ENCODE assay signal across 8 mouse cellular contexts in genomic region chr16:4541501-4542198, GRCm38 (mm10). TPM values are rescaled to one million over a fixed set of nuclear protein-coding genes. Genes with fewer than 3 reads are reported as not detected.
A peak's percentile ranks its signal among the peaks of the same experiment; 100 is the strongest.
DNase-seq lines count a peak whose midpoint lies in the region; ATAC-seq and TF ChIP-seq lines count a peak whose summit lies in the region.

Srl (minus strand) TSS chr16:4541816.

- H3K27ac ChIP-seq in hindbrain, embryonic 10.5 days, result peak within 1 kb of the TSS; percentile 83
- no peak within 1 kb of the TSS for H3K27ac ChIP-seq in lung, postnatal 0 days (ENCODE audit: low read length)

- H3K9ac ChIP-seq in lung, postnatal 0 days (replicated peaks; ENCODE audit: low read depth), result no peak within 1 kb of the TSS; the same call in 1 of the 2 replicates

- ATAC-seq in frontal cortex, adult (ENCODE audit: low TSS enrichment), result peak; percentile 95
- peak; percentile 98 for ATAC-seq in lung, postnatal 0 days

- WGBS in hindbrain, embryonic 10.5 days, result 1% methylated on average over 43 of the region's 43 CpGs
- under 1% methylated on average over 43 of the region's 43 CpGs for WGBS in lung, postnatal 0 days

- H3K4me3 ChIP-seq in hindbrain, embryonic 10.5 days, result peak within 1 kb of the TSS; percentile 55
- H3K4me3 ChIP-seq in lung, postnatal 0 days (ENCODE audit: low read depth, low read length), result peak within 1 kb of the TSS; percentile 36

- TF ChIP-seq EP300 in lung, postnatal 0 days (IDR thresholded peaks at IDR 0.05), result peak; percentile 67

- TF ChIP-seq CTCF in lung, postnatal 0 days (IDR thresholded peaks at IDR 0.05), result peak; percentile 95

- H3K27me3 ChIP-seq in hindbrain, embryonic 10.5 days (ENCODE audit: insufficient read depth, poor library complexity, severe bottlenecking), result no peaks in the 10 kb centered on the region
- no peaks in the 10 kb centered on the region for H3K27me3 ChIP-seq in lung, postnatal 0 days (replicated peaks; ENCODE audit: insufficient read depth, low read length)

- no peaks in the 10 kb centered on the region for H3K9me3 ChIP-seq in hindbrain, embryonic 10.5 days
- H3K9me3 ChIP-seq in lung, postnatal 0 days (ENCODE audit: low read length), result no peaks in the 10 kb centered on the region

- peak; percentile 99 for DNase-seq in MN1 (ENCODE audit: low spot score)
- peak; percentile 99 for DNase-seq in cerebellum, adult 9-10 months
- peak; percentile 100 for DNase-seq in hindbrain, embryonic 10.5 days (ENCODE audit: low spot score)
- DNase-seq in layer of hippocampus, adult 9-11 months, result peak; percentile 100
- DNase-seq in lung, postnatal 0 days (ENCODE audit: low spot score), result peak; percentile 99
- peak; percentile 100 for DNase-seq in ovary, postnatal 14 days (ENCODE audit: low spot score)
- peak; percentile 97 for DNase-seq in thymus, postnatal 14 days

- peaks cover 23% of the 10 kb centered on the region for H3K36me3 ChIP-seq in hindbrain, embryonic 10.5 days
- H3K36me3 ChIP-seq in lung, postnatal 0 days (ENCODE audit: insufficient read depth, low read length), result peaks cover 10% of the 10 kb centered on the region; the same call in 1 of the 2 replicates

- peaks cover 4% of the 10 kb centered on the region for H3K4me1 ChIP-seq in hindbrain, embryonic 10.5 days (replicated peaks)
- no peaks in the 10 kb centered on the region for H3K4me1 ChIP-seq in lung, postnatal 0 days (ENCODE audit: insufficient read depth, low read depth, low read length)

- H3K4me2 ChIP-seq in lung, postnatal 0 days (replicated peaks; ENCODE audit: low read depth, low read length), result peak within 1 kb of the TSS; percentile 54

RNA-seq across cellular contexts. Expression of gene Srl, which starts in this region (rescaled TPM):
- polyA plus RNA-seq in hindbrain, embryonic 10.5 days (2016; fragmentation: Nextera tagmentation; extraction: Ambion mirVana), result 22.8 and 23.4 TPM in 2 replicates
- 5.5 and 6.6 TPM in 2 replicates for polyA plus RNA-seq in lung, postnatal 0 days (2015; fragmentation: Nextera tagmentation; extraction: Ambion mirVana)
